Comparison of ENCODE assay signal across 27 mouse cellular contexts in genomic region chr11:22751592-22751991, GRCm38 (mm10).
"Had no signal": no experiment of that assay in that cellular context is flagged by ENCODE, and none has a peak within 500 bp of the region (broad histone marks: within the 10 kb centered on the region; RNA-seq: fewer than 3 reads in every experiment).

No protein-coding gene starts in this region.

- ATAC-seq: forebrain, embryonic 13.5 days; forebrain, embryonic 14.5 days; forebrain, embryonic 15.5 days; forebrain, embryonic 16.5 days; forebrain, postnatal 0 days had no signal

- H3K4me1 ChIP-seq: embryonic facial prominence, embryonic 10.5 days; embryonic facial prominence, embryonic 12.5 days; embryonic facial prominence, embryonic 13.5 days; embryonic facial prominence, embryonic 15.5 days; forebrain, embryonic 12.5 days; forebrain, embryonic 13.5 days; forebrain, embryonic 15.5 days had no signal

- DNase-seq: cerebellum, adult 2 months; cerebellum, adult 8-10 months; cerebellum, adult 9-10 months; cerebellum, adult 9-11 months; cerebellum, postnatal 10 days; cerebellum, postnatal 14 days; cerebellum, postnatal 25 days; cerebellum, postnatal 36 days; embryo, embryonic 11 days; forebrain, postnatal 0 days; gastrocnemius, adult 2 months; gastrocnemius, postnatal 10 days; gastrocnemius, postnatal 14 days; gastrocnemius, postnatal 25 days; gastrocnemius, postnatal 36 days; heart, adult 18-20 months; heart, adult 2 months had no signal

- H3K27ac ChIP-seq: embryonic facial prominence, embryonic 10.5 days; embryonic facial prominence, embryonic 12.5 days; embryonic facial prominence, embryonic 13.5 days; embryonic facial prominence, embryonic 15.5 days; forebrain, embryonic 12.5 days; forebrain, embryonic 13.5 days; forebrain, embryonic 15.5 days; gastrocnemius, adult 2 months; heart, adult 2 months had no signal

- H3K4me2 ChIP-seq: embryonic facial prominence, embryonic 12.5 days; embryonic facial prominence, embryonic 13.5 days; embryonic facial prominence, embryonic 15.5 days; forebrain, embryonic 12.5 days; forebrain, embryonic 13.5 days; forebrain, embryonic 15.5 days had no signal

- H3K9ac ChIP-seq: embryonic facial prominence, embryonic 12.5 days; embryonic facial prominence, embryonic 13.5 days; embryonic facial prominence, embryonic 15.5 days; forebrain, embryonic 12.5 days; forebrain, embryonic 13.5 days; forebrain, embryonic 15.5 days; forebrain, postnatal 0 days had no signal

- H3K36me3 ChIP-seq: embryonic facial prominence, embryonic 10.5 days; embryonic facial prominence, embryonic 12.5 days; embryonic facial prominence, embryonic 13.5 days; embryonic facial prominence, embryonic 15.5 days; forebrain, embryonic 12.5 days; forebrain, embryonic 15.5 days had no signal

- H3K4me3 ChIP-seq: embryonic facial prominence, embryonic 10.5 days; embryonic facial prominence, embryonic 12.5 days; embryonic facial prominence, embryonic 13.5 days; embryonic facial prominence, embryonic 15.5 days; erythroblast, embryonic 14.5 days; forebrain, embryonic 12.5 days; forebrain, embryonic 13.5 days; forebrain, embryonic 15.5 days; gastrocnemius, adult 2 months; heart, adult 2 months had no signal

- H3K27me3 ChIP-seq: embryonic facial prominence, embryonic 12.5 days; embryonic facial prominence, embryonic 13.5 days; embryonic facial prominence, embryonic 15.5 days; forebrain, embryonic 12.5 days; forebrain, embryonic 13.5 days; forebrain, embryonic 15.5 days had no signal

- H3K9me3 ChIP-seq: embryonic facial prominence, embryonic 12.5 days; embryonic facial prominence, embryonic 13.5 days; embryonic facial prominence, embryonic 15.5 days; forebrain, embryonic 12.5 days; forebrain, embryonic 13.5 days; forebrain, embryonic 15.5 days had no signal
